Mouse (Mus musculus): ENCODE measurements around the gene Olfr555. TPM values are rescaled to one million over a fixed set of nuclear protein-coding genes. Genes with fewer than 3 reads are reported as not detected.
"Not testable (repeated sequence)": the region's sequence is repeated elsewhere in the genome, so short reads cannot be mapped to it uniquely, and the experiment has no call there.

The Olfr555 gene
- polyA plus RNA-seq (2012; fragmentation: generic; extraction: Trizol) = not detected

GRCm38 (mm10) chr7:102658523-102658922, at the start of gene Olfr555:
Gene Olfr555, plus strand, starts transcription at chr7:102658823.
- Histone ChIP-seq H3K79me2 (ENCODE audit: control insufficient read depth, insufficient read depth) (no peaks in the 10 kb centered on the region), H3K36me3 (ENCODE audit: control insufficient read depth, insufficient read depth) (no peaks in the 10 kb centered on the region), H3ac (ENCODE audit: control insufficient read depth, insufficient read length) (no peak within 1 kb of the TSS), H3K27me3 (ENCODE audit: control insufficient read depth, insufficient read depth, insufficient read length) (no peaks in the 10 kb centered on the region), H3K4me2 (ENCODE audit: low read depth) (no peak within 1 kb of the TSS), H3K4me3 (no peak within 1 kb of the TSS)
- no peak for TF ChIP-seq MAX (IDR thresholded peaks at IDR 0.05; ENCODE audit: low read depth)

- H3K27me3 ChIP-seq (ENCODE audit: control insufficient read depth, insufficient read depth, insufficient read length) = no peaks in the 10 kb centered on the region
- no peaks in the 10 kb centered on the region for H3K36me3 ChIP-seq (ENCODE audit: control insufficient read depth, insufficient read depth)
- no peak within 1 kb of the TSS for H3K4me2 ChIP-seq (ENCODE audit: low read depth)
- no peak within 1 kb of the TSS for H3K4me3 ChIP-seq
- H3ac ChIP-seq (ENCODE audit: control insufficient read depth, insufficient read length) = no peak within 1 kb of the TSS
- TF ChIP-seq MYOG (IDR thresholded peaks at IDR 0.05; ENCODE audit: control insufficient read depth in 1 of 3, insufficient read depth in 1 of 3, insufficient read length in 2 of 3, low read depth in 2 of 3) (no peak), SRF (IDR thresholded peaks at IDR 0.05; ENCODE audit: control insufficient read depth, insufficient read length, low read depth) (no peak), POLR2AphosphoS2 (IDR thresholded peaks at IDR 0.05; ENCODE audit: insufficient read length, low read depth) (no peak), REST (IDR thresholded peaks at IDR 0.05; ENCODE audit: insufficient read depth, insufficient read length) (no peak), TCF3 (IDR thresholded peaks at IDR 0.05; ENCODE audit: insufficient read length, low read depth) (no peak), POLR2A (IDR thresholded peaks at IDR 0.05; ENCODE audit: insufficient read length, low read depth) (no peak), MYOD1 (IDR thresholded peaks at IDR 0.05; ENCODE audit: control insufficient read depth in 1 of 3, insufficient read length in 2 of 3, low read depth in 2 of 3) (no peak), TCF12 (IDR thresholded peaks at IDR 0.05; ENCODE audit: insufficient read depth, poor library complexity, severe bottlenecking) (no peak), MAX (IDR thresholded peaks at IDR 0.05; ENCODE audit: low read depth) (no peak), CEBPB (IDR thresholded peaks at IDR 0.05; ENCODE audit: insufficient read depth, poor library complexity, severe bottlenecking) (no peak), USF1 (IDR thresholded peaks at IDR 0.05; ENCODE audit: low read depth) (no peak), E2F4 (IDR thresholded peaks at IDR 0.05; ENCODE audit: insufficient read depth) (no peak)
- no peaks in the 10 kb centered on the region for H3K79me2 ChIP-seq (ENCODE audit: control insufficient read depth, insufficient read depth)
These were observed 40.5 kb upstream of the Olfr555 start, which contains the start of gene Olfr553 for GRCm38 (mm10) chr7:102618118-102618517. Gene Olfr553, minus strand, starts transcription at chr7:102618218.

GRCm38 (mm10) chr7:102619608-102620007, 39.0 kb upstream of the Olfr555 start:
- Histone ChIP-seq H3K4me2 (ENCODE audit: low read depth) (no peak overlapping the region), H3K36me3 (ENCODE audit: control insufficient read depth, insufficient read depth) (no peaks in the 10 kb centered on the region), H3K27me3 (ENCODE audit: control insufficient read depth, insufficient read depth, insufficient read length) (no peaks in the 10 kb centered on the region), H3K79me2 (ENCODE audit: control insufficient read depth, insufficient read depth) (no peaks in the 10 kb centered on the region), H3K4me3 (no peak overlapping the region), H3ac (ENCODE audit: control insufficient read depth, insufficient read length) (no peak overlapping the region)
- TF ChIP-seq E2F4 (IDR thresholded peaks at IDR 0.05; ENCODE audit: insufficient read depth) = no peak
- TF ChIP-seq USF1 (IDR thresholded peaks at IDR 0.05; ENCODE audit: low read depth) = no peak
- no peak for TF ChIP-seq POLR2AphosphoS2 (IDR thresholded peaks at IDR 0.05; ENCODE audit: insufficient read length, low read depth)
- no peak for TF ChIP-seq REST (IDR thresholded peaks at IDR 0.05; ENCODE audit: insufficient read depth, insufficient read length)
- no peak for TF ChIP-seq POLR2A (IDR thresholded peaks at IDR 0.05; ENCODE audit: insufficient read length, low read depth)
- no peak for TF ChIP-seq MYOD1 (IDR thresholded peaks at IDR 0.05; ENCODE audit: control insufficient read depth in 1 of 3, insufficient read length in 2 of 3, low read depth in 2 of 3)
- TF ChIP-seq TCF3 (IDR thresholded peaks at IDR 0.05; ENCODE audit: insufficient read length, low read depth) = no peak
- no peak for TF ChIP-seq MAX (IDR thresholded peaks at IDR 0.05; ENCODE audit: low read depth)
- no peak for TF ChIP-seq CEBPB (IDR thresholded peaks at IDR 0.05; ENCODE audit: insufficient read depth, poor library complexity, severe bottlenecking)
- no peak for TF ChIP-seq MYOG (IDR thresholded peaks at IDR 0.05; ENCODE audit: control insufficient read depth in 1 of 3, insufficient read depth in 1 of 3, insufficient read length in 2 of 3, low read depth in 2 of 3)
- no peak for TF ChIP-seq TCF12 (IDR thresholded peaks at IDR 0.05; ENCODE audit: insufficient read depth, poor library complexity, severe bottlenecking)
- no peak for TF ChIP-seq SRF (IDR thresholded peaks at IDR 0.05; ENCODE audit: control insufficient read depth, insufficient read length, low read depth)

GRCm38 (mm10) chr7:102620368-102620767, 38.3 kb upstream of the Olfr555 start:
- H3K79me2 ChIP-seq (ENCODE audit: control insufficient read depth, insufficient read depth); H3ac ChIP-seq (ENCODE audit: control insufficient read depth, insufficient read length); H3K36me3 ChIP-seq (ENCODE audit: control insufficient read depth, insufficient read depth); H3K4me2 ChIP-seq (ENCODE audit: low read depth); H3K4me3 ChIP-seq; H3K27me3 ChIP-seq (ENCODE audit: control insufficient read depth, insufficient read depth, insufficient read length): not testable (repeated sequence)

GRCm38 (mm10) chr7:102636665-102637064, 22.0 kb upstream of the Olfr555 start:
- H3K27me3 ChIP-seq (ENCODE audit: control insufficient read depth, insufficient read depth, insufficient read length) = no peaks in the 10 kb centered on the region
- no peak overlapping the region for H3ac ChIP-seq (ENCODE audit: control insufficient read depth, insufficient read length)
- TF ChIP-seq TCF12 (IDR thresholded peaks at IDR 0.05; ENCODE audit: insufficient read depth, poor library complexity, severe bottlenecking) = no peak
- no peak for TF ChIP-seq SRF (IDR thresholded peaks at IDR 0.05; ENCODE audit: control insufficient read depth, insufficient read length, low read depth)
- no peak for TF ChIP-seq REST (IDR thresholded peaks at IDR 0.05; ENCODE audit: insufficient read depth, insufficient read length)
- TF ChIP-seq POLR2AphosphoS2 (IDR thresholded peaks at IDR 0.05; ENCODE audit: insufficient read length, low read depth) = no peak
- no peak for TF ChIP-seq MYOG (IDR thresholded peaks at IDR 0.05; ENCODE audit: control insufficient read depth in 1 of 3, insufficient read depth in 1 of 3, insufficient read length in 2 of 3, low read depth in 2 of 3)
- TF ChIP-seq MYOD1 (IDR thresholded peaks at IDR 0.05; ENCODE audit: control insufficient read depth in 1 of 3, insufficient read length in 2 of 3, low read depth in 2 of 3) = no peak
- no peak for TF ChIP-seq USF1 (IDR thresholded peaks at IDR 0.05; ENCODE audit: low read depth)
- TF ChIP-seq POLR2A (IDR thresholded peaks at IDR 0.05; ENCODE audit: insufficient read length, low read depth) = no peak
- TF ChIP-seq E2F4 (IDR thresholded peaks at IDR 0.05; ENCODE audit: insufficient read depth) = no peak
- no peak for TF ChIP-seq TCF3 (IDR thresholded peaks at IDR 0.05; ENCODE audit: insufficient read length, low read depth)
- no peak for TF ChIP-seq MAX (IDR thresholded peaks at IDR 0.05; ENCODE audit: low read depth)
- TF ChIP-seq CEBPB (IDR thresholded peaks at IDR 0.05; ENCODE audit: insufficient read depth, poor library complexity, severe bottlenecking) = no peak
- H3K4me3 ChIP-seq = no peak overlapping the region
- H3K79me2 ChIP-seq (ENCODE audit: control insufficient read depth, insufficient read depth) = no peaks in the 10 kb centered on the region
- no peak overlapping the region for H3K4me2 ChIP-seq (ENCODE audit: low read depth)
- H3K36me3 ChIP-seq (ENCODE audit: control insufficient read depth, insufficient read depth) = no peaks in the 10 kb centered on the region
